Mouse (Mus musculus) bone marrow, adult 2 months (tissue): ENCODE measurements around the gene Ldah.

Source experiments
- CTCF ChIP-seq: fragments of 200-500 bp; IDR thresholded peaks from 2 replicates; pipeline ENCODE4 v1.5.1; 2011; ENCODE audit warnings: low read length, control low read depth; ENCODE audit not compliant: control insufficient read depth, insufficient read depth
- POLR2A ChIP-seq: fragments of 200-500 bp; IDR thresholded peaks from 2 replicates; pipeline ENCODE4 v1.6.1; 2011; ENCODE audit warnings: low read depth, mild to moderate bottlenecking, control low read depth, low read length, borderline replicate concordance; ENCODE audit not compliant: control insufficient read depth

- TF ChIP-seq POLR2A (no peak), CTCF (no peak)
Measured at GRCm38 (mm10) chr12:8205721-8206120, 2.2 kb upstream of the Ldah start.
